Mouse (Mus musculus): Measurements from ENCODE around the gene Dlgap1. TPM values are rescaled to one million over a fixed set of nuclear protein-coding genes. Genes with fewer than 3 reads are reported as not detected.

The Dlgap1 gene
- polyA plus RNA-seq, 1 experiment from 2014 or later: 3.5 TPM

DNA sequence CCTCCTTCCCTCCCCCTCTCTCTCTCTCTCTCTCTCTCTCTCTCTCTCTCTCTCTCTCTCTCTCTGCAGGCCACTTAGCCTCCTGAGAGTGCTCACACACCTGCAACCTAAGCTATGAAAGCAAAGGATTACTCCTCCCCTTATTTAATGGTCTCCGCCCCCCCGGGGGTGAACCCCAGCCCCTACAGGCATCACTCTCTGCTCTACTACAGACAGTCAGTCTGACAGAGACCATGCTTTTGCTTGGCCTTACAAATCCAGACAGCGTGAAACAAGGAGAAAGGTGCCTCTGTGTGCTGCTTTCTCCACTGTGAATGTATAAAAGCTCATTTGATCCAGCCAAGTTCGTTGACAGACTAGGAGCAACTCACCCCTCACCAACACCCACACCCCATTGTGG lies 497.5 kb downstream of the Dlgap1 start:
- WGBS: 54% methylated on average over 4 of the region's 4 CpGs
- Histone ChIP-seq H3K9ac (replicated peaks; ENCODE audit: low read length) (no peak overlapping the region), H3K4me1 (ENCODE audit: insufficient read depth, low read length) (no peaks in the 10 kb centered on the region)

GRCm38 (mm10) chr17:70470970-70471371 lies 502.1 kb downstream of the Dlgap1 start:
- no peak for ATAC-seq (ENCODE audit: low FRiP score, low TSS enrichment)
- H3K4me3 ChIP-seq (ENCODE audit: low read length): no peak overlapping the region
- 76% methylated on average over 7 of the region's 7 CpGs for WGBS
- no peaks in the 10 kb centered on the region for H3K27me3 ChIP-seq (ENCODE audit: insufficient read depth, low read length)
- H3K9ac ChIP-seq (replicated peaks; ENCODE audit: low read length): no peak overlapping the region
- H3K27ac ChIP-seq (ENCODE audit: low read length): no peak overlapping the region
- no peaks in the 10 kb centered on the region for H3K4me1 ChIP-seq (ENCODE audit: insufficient read depth, low read length)
- H3K4me2 ChIP-seq (replicated peaks; ENCODE audit: low read depth, low read length): no peak overlapping the region
- H3K9me3 ChIP-seq (ENCODE audit: low read length): no peaks in the 10 kb centered on the region
- no peaks in the 10 kb centered on the region for H3K36me3 ChIP-seq (ENCODE audit: insufficient read depth, low read length)

More for the DNA sequence above, 497.5 kb downstream of the Dlgap1 start:
- Histone ChIP-seq H3K27me3 (ENCODE audit: insufficient read depth, low read length) (no peaks in the 10 kb centered on the region), H3K4me3 (ENCODE audit: low read length) (no peak overlapping the region), H3K27ac (ENCODE audit: low read length) (no peak overlapping the region), H3K9me3 (ENCODE audit: low read length) (no peaks in the 10 kb centered on the region), H3K36me3 (ENCODE audit: insufficient read depth, low read length) (no peaks in the 10 kb centered on the region), H3K4me2 (replicated peaks; ENCODE audit: low read depth, low read length) (no peak overlapping the region)
- ATAC-seq (ENCODE audit: low FRiP score, low TSS enrichment): no peak

GRCm38 (mm10) chr17:70472162-70472561 lies 503.3 kb downstream of the Dlgap1 start:
- Histone ChIP-seq H3K27me3 (ENCODE audit: insufficient read depth, low read length) (no peaks in the 10 kb centered on the region), H3K4me2 (replicated peaks; ENCODE audit: low read depth, low read length) (no peak overlapping the region), H3K4me1 (ENCODE audit: insufficient read depth, low read length) (no peaks in the 10 kb centered on the region), H3K9me3 (ENCODE audit: low read length) (no peaks in the 10 kb centered on the region), H3K36me3 (ENCODE audit: insufficient read depth, low read length) (no peaks in the 10 kb centered on the region), H3K9ac (replicated peaks; ENCODE audit: low read length) (no peak overlapping the region), H3K4me3 (ENCODE audit: low read length) (no peak overlapping the region), H3K27ac (ENCODE audit: low read length) (no peak overlapping the region)
- WGBS: 86% methylated on average over 7 of the region's 7 CpGs
- no peak for ATAC-seq (ENCODE audit: low FRiP score, low TSS enrichment)

- no peaks in the 10 kb centered on the region for H3K36me3 ChIP-seq (ENCODE audit: insufficient read depth, low read length)
- H3K4me2 ChIP-seq (replicated peaks; ENCODE audit: low read depth, low read length): no peak overlapping the region
- no peak overlapping the region for H3K9ac ChIP-seq (replicated peaks; ENCODE audit: low read length)
- no peaks in the 10 kb centered on the region for H3K9me3 ChIP-seq (ENCODE audit: low read length)
- ATAC-seq (ENCODE audit: low FRiP score, low TSS enrichment): no peak
- H3K4me1 ChIP-seq (ENCODE audit: insufficient read depth, low read length): no peaks in the 10 kb centered on the region
- no peaks in the 10 kb centered on the region for H3K27me3 ChIP-seq (ENCODE audit: insufficient read depth, low read length)
- no peak overlapping the region for H3K4me3 ChIP-seq (ENCODE audit: low read length)
- no peak overlapping the region for H3K27ac ChIP-seq (ENCODE audit: low read length)
- WGBS: 80% methylated on average over 4 of the region's 4 CpGs
These were observed 505.0 kb downstream of the Dlgap1 start for GRCm38 (mm10) chr17:70473871-70474270.

DNA sequence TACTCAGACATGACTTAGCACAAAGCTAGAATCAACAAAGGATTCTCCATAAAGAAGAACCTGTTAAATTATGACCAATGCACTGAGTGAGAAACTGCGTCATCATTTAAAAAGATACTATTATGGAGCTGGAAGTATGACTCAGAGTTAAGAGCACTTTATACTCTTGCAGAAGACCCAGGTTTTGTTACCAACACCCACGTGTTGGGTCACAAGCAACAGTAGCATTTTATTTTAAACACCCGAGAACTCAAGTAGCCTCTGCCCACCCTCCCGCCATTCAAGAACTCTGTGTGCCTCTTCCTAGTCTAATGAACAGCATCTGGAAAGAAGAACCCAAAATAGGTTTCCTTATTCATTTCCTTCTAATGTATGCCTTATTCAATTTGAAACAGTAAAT lies 514.8 kb downstream of the Dlgap1 start:
- 82% methylated on average over 4 of the region's 4 CpGs for WGBS
- no peaks in the 10 kb centered on the region for H3K27me3 ChIP-seq (ENCODE audit: insufficient read depth, low read length)
- H3K36me3 ChIP-seq (ENCODE audit: insufficient read depth, low read length): no peaks in the 10 kb centered on the region
- H3K4me2 ChIP-seq (replicated peaks; ENCODE audit: low read depth, low read length): no peak overlapping the region
- no peaks in the 10 kb centered on the region for H3K4me1 ChIP-seq (ENCODE audit: insufficient read depth, low read length)
- no peak overlapping the region for H3K4me3 ChIP-seq (ENCODE audit: low read length)
- H3K9ac ChIP-seq (replicated peaks; ENCODE audit: low read length): no peak overlapping the region
- no peaks in the 10 kb centered on the region for H3K9me3 ChIP-seq (ENCODE audit: low read length)
- H3K27ac ChIP-seq (ENCODE audit: low read length): no peak overlapping the region
- ATAC-seq (ENCODE audit: low FRiP score, low TSS enrichment): no peak

- H3K9me3 ChIP-seq (ENCODE audit: low read length): no peaks in the 10 kb centered on the region
- no peaks in the 10 kb centered on the region for H3K27me3 ChIP-seq (ENCODE audit: insufficient read depth, low read length)
- no peak overlapping the region for H3K9ac ChIP-seq (replicated peaks; ENCODE audit: low read length)
- no peak overlapping the region for H3K4me3 ChIP-seq (ENCODE audit: low read length)
- no peak overlapping the region for H3K4me2 ChIP-seq (replicated peaks; ENCODE audit: low read depth, low read length)
- H3K4me1 ChIP-seq (ENCODE audit: insufficient read depth, low read length): no peaks in the 10 kb centered on the region
- H3K36me3 ChIP-seq (ENCODE audit: insufficient read depth, low read length): no peaks in the 10 kb centered on the region
- 86% methylated on average over 4 of the region's 4 CpGs for WGBS
- no peak overlapping the region for H3K27ac ChIP-seq (ENCODE audit: low read length)
- ATAC-seq (ENCODE audit: low FRiP score, low TSS enrichment): no peak
These were observed 516.8 kb downstream of the Dlgap1 start for GRCm38 (mm10) chr17:70485668-70486067.

- H3K9ac ChIP-seq (replicated peaks; ENCODE audit: low read length): no peak overlapping the region
- H3K4me3 ChIP-seq (ENCODE audit: low read length): no peak overlapping the region
- no peak for ATAC-seq (ENCODE audit: low FRiP score, low TSS enrichment)
- no peak overlapping the region for H3K4me2 ChIP-seq (replicated peaks; ENCODE audit: low read depth, low read length)
- H3K9me3 ChIP-seq (ENCODE audit: low read length): no peaks in the 10 kb centered on the region
- no peaks in the 10 kb centered on the region for H3K4me1 ChIP-seq (ENCODE audit: insufficient read depth, low read length)
- H3K27me3 ChIP-seq (ENCODE audit: insufficient read depth, low read length): no peaks in the 10 kb centered on the region
- no peak overlapping the region for H3K27ac ChIP-seq (ENCODE audit: low read length)
- 81% methylated on average over 7 of the region's 7 CpGs for WGBS
- no peaks in the 10 kb centered on the region for H3K36me3 ChIP-seq (ENCODE audit: insufficient read depth, low read length)
These were observed 517.4 kb downstream of the Dlgap1 start for GRCm38 (mm10) chr17:70486259-70486658.

DNA sequence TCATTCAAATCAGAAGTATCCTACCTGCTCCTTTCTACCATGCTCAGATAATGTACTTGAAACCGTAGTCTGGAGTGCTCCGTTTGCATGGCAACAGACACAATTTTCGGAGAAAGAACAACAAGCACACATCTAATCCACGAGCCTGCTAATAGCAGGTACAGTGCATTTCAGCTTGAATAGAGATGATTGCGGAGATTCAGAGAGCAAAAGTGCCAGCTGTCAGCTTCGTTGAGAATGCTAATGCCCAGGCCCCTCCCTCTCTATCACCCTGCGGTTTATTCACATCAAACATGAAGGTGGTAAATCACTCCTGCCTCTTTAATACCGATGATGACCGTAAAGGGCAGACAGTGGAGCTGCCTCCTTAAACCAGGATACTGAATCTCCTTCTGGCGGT lies 518.0 kb downstream of the Dlgap1 start:
- H3K36me3 ChIP-seq (ENCODE audit: insufficient read depth, low read length): no peaks in the 10 kb centered on the region
- H3K4me2 ChIP-seq (replicated peaks; ENCODE audit: low read depth, low read length): no peak overlapping the region
- H3K27me3 ChIP-seq (ENCODE audit: insufficient read depth, low read length): no peaks in the 10 kb centered on the region
- H3K9me3 ChIP-seq (ENCODE audit: low read length): no peaks in the 10 kb centered on the region
- H3K9ac ChIP-seq (replicated peaks; ENCODE audit: low read length): no peak overlapping the region
- WGBS: 72% methylated on average over 10 of the region's 10 CpGs
- no peaks in the 10 kb centered on the region for H3K4me1 ChIP-seq (ENCODE audit: insufficient read depth, low read length)
- H3K27ac ChIP-seq (ENCODE audit: low read length): no peak overlapping the region
- no peak for ATAC-seq (ENCODE audit: low FRiP score, low TSS enrichment)
- no peak overlapping the region for H3K4me3 ChIP-seq (ENCODE audit: low read length)

- Histone ChIP-seq H3K4me1 (ENCODE audit: insufficient read depth, low read length) (no peaks in the 10 kb centered on the region), H3K4me2 (replicated peaks; ENCODE audit: low read depth, low read length) (no peak overlapping the region), H3K4me3 (ENCODE audit: low read length) (no peak overlapping the region), H3K36me3 (ENCODE audit: insufficient read depth, low read length) (no peaks in the 10 kb centered on the region), H3K27me3 (ENCODE audit: insufficient read depth, low read length) (no peaks in the 10 kb centered on the region), H3K9me3 (ENCODE audit: low read length) (no peaks in the 10 kb centered on the region), H3K9ac (replicated peaks; ENCODE audit: low read length) (no peak overlapping the region), H3K27ac (ENCODE audit: low read length) (no peak overlapping the region)
- ATAC-seq (ENCODE audit: low FRiP score, low TSS enrichment): no peak
- WGBS: 63% methylated on average over 7 of the region's 7 CpGs
These were observed 520.0 kb downstream of the Dlgap1 start for GRCm38 (mm10) chr17:70488784-70489265.

GRCm38 (mm10) chr17:70491575-70491974 lies 522.7 kb downstream of the Dlgap1 start:
- Histone ChIP-seq H3K4me1 (ENCODE audit: insufficient read depth, low read length) (no peaks in the 10 kb centered on the region), H3K9ac (replicated peaks; ENCODE audit: low read length) (no peak overlapping the region), H3K27me3 (ENCODE audit: insufficient read depth, low read length) (no peaks in the 10 kb centered on the region), H3K4me3 (ENCODE audit: low read length) (no peak overlapping the region), H3K36me3 (ENCODE audit: insufficient read depth, low read length) (no peaks in the 10 kb centered on the region), H3K4me2 (replicated peaks; ENCODE audit: low read depth, low read length) (no peak overlapping the region), H3K9me3 (ENCODE audit: low read length) (no peaks in the 10 kb centered on the region), H3K27ac (ENCODE audit: low read length) (no peak overlapping the region)
- whole genome bisulfite sequencing: 78% methylated on average over 4 of the region's 4 CpGs
- ATAC-seq (ENCODE audit: low FRiP score, low TSS enrichment): no peak

All from kidney, embryonic 16.5 days (tissue).